Mouse (Mus musculus) cerebellum, adult 2 months (tissue): ENCODE measurements around the gene Thg1l.

Source experiments
- CTCF ChIP-seq: fragments of 200-500 bp; IDR thresholded peaks from 2 replicates; pipeline ENCODE4 v1.5.1; 2011; ENCODE audit warnings: low read depth, mild to moderate bottlenecking, control low read depth, low read length, moderate library complexity, borderline replicate concordance; ENCODE audit not compliant: insufficient read depth
- POLR2A ChIP-seq: fragments of 200-500 bp; IDR thresholded peaks from 2 replicates; pipeline ENCODE4 v1.6.1; 2011; ENCODE audit warnings: low read length, control low read depth, borderline replicate concordance; ENCODE audit not compliant: insufficient read depth

- TF ChIP-seq POLR2A = no peak
- TF ChIP-seq CTCF = no peak
These were observed 36.8 kb upstream of the Thg1l start for GRCm38 (mm10) chr11:45992087-45992486.
